Mouse (Mus musculus) kidney, embryonic 14.5 days (tissue): ENCODE data around the gene Fam76b. TPM values are rescaled to one million over a fixed set of nuclear protein-coding genes. Genes with fewer than 3 reads are reported as not detected.

ENCODE experiments used
- ATAC-seq: fragments of 200-750 bp; cut with Nextera tagmentation; 2 replicates; pipeline ENCODE4 v1.8.0; 2017; ENCODE audit warnings: moderate number of reproducible peaks, mild to moderate bottlenecking, moderate TSS enrichment, moderate library complexity; ENCODE audit not compliant: low FRiP score, low TSS enrichment
- H3K27ac ChIP-seq: fragments of 300-500 bp; sonication (generic); 2 replicates; pipeline ENCODE4 v1.5.1; 2014; ENCODE audit warnings: low read depth, mild to moderate bottlenecking, low read length, moderate library complexity, mixed read lengths
- H3K27me3 ChIP-seq: fragments of 300-500 bp; sonication (generic); 2 replicates; pipeline ENCODE4 v1.6.1; 2014; ENCODE audit warnings: mild to moderate bottlenecking, low read length; ENCODE audit not compliant: control insufficient read depth, insufficient read depth
- H3K36me3 ChIP-seq: fragments of 300-500 bp; sonication (generic); 2 replicates; pipeline ENCODE4 v1.6.1; 2014; ENCODE audit warnings: low read length, mixed read lengths; ENCODE audit not compliant: control insufficient read depth, insufficient read depth
- H3K4me1 ChIP-seq: fragments of 300-500 bp; sonication (generic); 2 replicates; pipeline ENCODE4 v1.6.1; 2014; ENCODE audit warnings: low read length, mixed read lengths; ENCODE audit not compliant: control insufficient read depth, insufficient read depth
- H3K4me2 ChIP-seq: fragments of 300-500 bp; sonication (generic); replicated peaks from 2 replicates; pipeline ENCODE4 v1.6.1; 2014; ENCODE audit warnings: low read depth, mild to moderate bottlenecking, low read length
- H3K4me3 ChIP-seq: fragments of 300-500 bp; sonication (generic); 2 replicates; pipeline ENCODE4 v1.5.1; 2014; ENCODE audit warnings: mild to moderate bottlenecking, low read length
- H3K9ac ChIP-seq: fragments of 300-500 bp; sonication (generic); 2 replicates; pipeline ENCODE4 v1.6.1; 2014; ENCODE audit warnings: low read depth, mild to moderate bottlenecking, low read length, moderate library complexity
- H3K9me3 ChIP-seq: fragments of 300-500 bp; sonication (generic); 2 replicates; pipeline ENCODE4 v1.6.1; 2016; ENCODE audit warnings: low read length; ENCODE audit not compliant: control insufficient read depth
- WGBS: fragments of 180-500 bp; shearing (Covaris S2); extraction: QIAGEN DNeasy Blood & Tissue Kit; methylation state at CpG from one replicate; pipeline ENCODE4 v1.1.7; 2014; 5-methylcytosine and 5-hydroxymethylcytosine counted together
- polyA plus RNA-seq: library from polyadenylated mRNA; unstranded; fragments of >200 nt; fragmentation: Nextera tagmentation; extraction: Ambion mirVana; gene quantifications from 2 replicates; pipeline ENCODE4 v1.2.1, GENCODE M21; 2014

Fam76b gene
- polyA plus RNA-seq, 1 experiment from 2014 or later, result 34.0 TPM

- 77% methylated on average over 19 of the region's 19 CpGs for WGBS
Measured at GRCm38 (mm10) chr9:13898510-13899305, 71.2 kb downstream of the Fam76b start.

GRCm38 (mm10) chr9:13902030-13902429 lies 74.5 kb downstream of the Fam76b start:
- H3K9me3 ChIP-seq, result no peaks in the 10 kb centered on the region
- WGBS, result 97% methylated on average over 3 of the region's 3 CpGs
- no peak overlapping the region for H3K4me3 ChIP-seq
- H3K27ac ChIP-seq, result no peak overlapping the region
- H3K9ac ChIP-seq, result no peak overlapping the region
- 0 out of 2 replicates have a peak, but pooled peaks cover 3% of the 10 kb centered on the region for H3K4me1 ChIP-seq
- H3K36me3 ChIP-seq, result no peaks in the 10 kb centered on the region
- no peak for ATAC-seq
- no peaks in the 10 kb centered on the region for H3K27me3 ChIP-seq
- H3K4me2 ChIP-seq, result no peak overlapping the region

More at GRCm38 (mm10) chr9:13898510-13899305, 71.2 kb downstream of the Fam76b start:
- Histone ChIP-seq H3K4me3 (no peak overlapping the region), H3K27me3 (no peaks in the 10 kb centered on the region), H3K4me2 (no peak overlapping the region), H3K9ac (no peak overlapping the region), H3K36me3 (no peaks in the 10 kb centered on the region), H3K4me1 (0 out of 2 replicates have a peak, but pooled peaks cover 3% of the 10 kb centered on the region), H3K9me3 (no peaks in the 10 kb centered on the region), H3K27ac (no peak overlapping the region)
- no peak for ATAC-seq

- no peak for ATAC-seq
- no peak overlapping the region for H3K27ac ChIP-seq
- H3K4me2 ChIP-seq, result no peak overlapping the region
- no peaks in the 10 kb centered on the region for H3K9me3 ChIP-seq
- H3K36me3 ChIP-seq, result no peaks in the 10 kb centered on the region
- H3K4me1 ChIP-seq, result no peaks in the 10 kb centered on the region
- H3K27me3 ChIP-seq, result no peaks in the 10 kb centered on the region
- WGBS, result 88% methylated on average over 5 of the region's 5 CpGs
- H3K4me3 ChIP-seq, result no peak overlapping the region
- no peak overlapping the region for H3K9ac ChIP-seq
Measured at GRCm38 (mm10) chr9:13904091-13904779, 76.7 kb downstream of the Fam76b start.

Other genes starting within 250 kb of the Fam76b start
- 70.3 and 98.9 TPM in 2 replicates for gene Mtmr2, start 79.3 kb upstream of the Fam76b start, polyA plus RNA-seq
- gene Cep57, start 609 bp upstream of the Fam76b start, polyA plus RNA-seq, result 66.4 and 69.8 TPM in 2 replicates